Mouse (Mus musculus) MEL (cell line): Measurements from ENCODE around the gene Psd.

Experiments used
- CTCF ChIP-seq, 3 experiments: IDR thresholded peaks in 2 of 3; conservative IDR thresholded peaks in 1 of 3; 2 replicates each; pipeline ENCODE4 v1.5.1; 2011 to 2012; ENCODE audit warnings: low read length in 3 of 3, low read depth in 2 of 3, mild to moderate bottlenecking in 2 of 3, improper control_type of control experiment in 1 of 3, inconsistent platforms in 1 of 3, mixed read lengths in 1 of 3, moderate library complexity in 1 of 3; ENCODE audit not compliant: control insufficient read depth in 1 of 3, insufficient read depth in 1 of 3, poor library complexity in 1 of 3, severe bottlenecking in 1 of 3
- ELF1 ChIP-seq: IDR thresholded peaks from 2 replicates; pipeline ENCODE4 v1.6.1; 2014; ENCODE audit warnings: low read depth, mild to moderate bottlenecking, inconsistent platforms, low read length, improper control_type of control experiment, moderate library complexity
- POLR2AphosphoS2 ChIP-seq: IDR thresholded peaks from 2 replicates; pipeline ENCODE4 v1.6.1; 2011; ENCODE audit warnings: low read length, improper control_type of control experiment
- UBTF ChIP-seq: IDR thresholded peaks from 2 replicates; pipeline ENCODE4 v1.6.1; 2012; ENCODE audit warnings: low read depth, mild to moderate bottlenecking, inconsistent platforms, low read length, improper control_type of control experiment, moderate library complexity, borderline replicate concordance; ENCODE audit not compliant: insufficient read depth

DNA sequence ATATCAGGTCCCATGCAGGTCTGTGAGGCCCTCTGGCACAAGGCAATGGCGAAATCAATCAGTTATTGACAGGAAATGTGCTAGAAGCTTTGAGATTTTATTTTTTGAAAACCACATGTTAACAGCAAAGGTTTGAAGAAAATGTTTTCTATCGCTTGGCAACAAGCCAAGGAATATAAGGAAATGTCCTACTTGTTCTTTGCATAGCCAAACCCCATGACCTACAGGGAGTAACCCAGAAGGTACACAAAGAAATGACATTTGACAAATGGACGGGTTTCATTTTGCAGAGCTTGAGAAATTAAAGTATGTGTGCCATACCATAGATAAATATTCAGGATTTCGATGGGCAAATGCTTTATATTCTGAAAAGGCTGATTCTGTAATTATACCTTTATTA, 30.0 kb downstream of the Psd start:
- TF ChIP-seq POLR2AphosphoS2, result no peak
- TF ChIP-seq UBTF, result no peak
- no peak for TF ChIP-seq ELF1
- TF ChIP-seq CTCF (IDR thresholded peaks at IDR 0.05 in 2 of 3, conservative IDR thresholded peaks at IDR 0.05 in 1 of 3; ENCODE audit: control insufficient read depth in 1 of 3, insufficient read depth in 1 of 3, low read depth in 2 of 3, low read length in 3 of 3, poor library complexity in 1 of 3, severe bottlenecking in 1 of 3), result no peak
